Mouse (Mus musculus): Measurements from ENCODE around the gene Gm2564. TPM values are rescaled to one million over a fixed set of nuclear protein-coding genes. Genes with fewer than 3 reads are reported as not detected.

Gm2564 gene
- polyA plus RNA-seq (2015; fragmentation: Nextera tagmentation; extraction: Ambion mirVana): 0.25 TPM in 1 of 2 replicates, not detected in the other

GRCm38 (mm10) chr4:42629419-42629818 is at the start of gene Gm2564:
Gm2564 (plus strand) TSS chr4:42629719.

GRCm38 (mm10) chr4:42611895-42612294 is 17.6 kb upstream of the Gm2564 start, which contains the start of gene Gm10591:
Gm10591 (plus strand) TSS chr4:42612195.

GRCm38 (mm10) chr4:42654951-42655350 is 25.4 kb downstream of the Gm2564 start, which contains the start of gene Ccl27b:
Ccl27b (plus strand) TSS chr4:42655251.

GRCm38 (mm10) chr4:42661793-42662192 is 32.3 kb downstream of the Gm2564 start, which contains the start of gene Il11ra2:
Il11ra2 (minus strand) TSS chr4:42661893.

Other genes with a start within 250 kb of the Gm2564 start
- gene Gm21586, start 190.3 kb upstream of the Gm2564 start, polyA plus RNA-seq (2015; fragmentation: Nextera tagmentation; extraction: Ambion mirVana): not detected in 2 replicates
- not detected in 2 replicates for gene Gm2163, start 163.0 kb upstream of the Gm2564 start, polyA plus RNA-seq (2015; fragmentation: Nextera tagmentation; extraction: Ambion mirVana)
- 0.04 TPM in 1 of 2 replicates, not detected in the other for gene Fam205a2, start 101.5 kb upstream of the Gm2564 start, polyA plus RNA-seq (2015; fragmentation: Nextera tagmentation; extraction: Ambion mirVana)
- gene Gm10591, start 17.5 kb upstream of the Gm2564 start, polyA plus RNA-seq (2015; fragmentation: Nextera tagmentation; extraction: Ambion mirVana): not detected in 2 replicates
- not detected in 2 replicates for gene Ccl27b, start 25.5 kb downstream of the Gm2564 start, polyA plus RNA-seq (2015; fragmentation: Nextera tagmentation; extraction: Ambion mirVana)
- 0.12 TPM in 1 of 2 replicates, not detected in the other for gene Il11ra2, start 32.2 kb downstream of the Gm2564 start, polyA plus RNA-seq (2015; fragmentation: Nextera tagmentation; extraction: Ambion mirVana)
- gene 4930578G10Rik, start 105.8 kb downstream of the Gm2564 start, polyA plus RNA-seq (2015; fragmentation: Nextera tagmentation; extraction: Ambion mirVana): not detected in 2 replicates
- not detected in 2 replicates for gene Ccl19, start 126.9 kb downstream of the Gm2564 start, polyA plus RNA-seq (2015; fragmentation: Nextera tagmentation; extraction: Ambion mirVana)
- 3.6 and 5.6 TPM in 2 replicates for gene Ccl21a, start 144.3 kb downstream of the Gm2564 start, polyA plus RNA-seq (2015; fragmentation: Nextera tagmentation; extraction: Ambion mirVana)
- gene Fam205a1, start 224.2 kb downstream of the Gm2564 start, polyA plus RNA-seq (2015; fragmentation: Nextera tagmentation; extraction: Ambion mirVana): 0.05 TPM in 2 replicates
- gene Gm12394, start 227.1 kb downstream of the Gm2564 start, polyA plus RNA-seq (2015; fragmentation: Nextera tagmentation; extraction: Ambion mirVana): 0.08 TPM in 1 of 2 replicates, not detected in the other
- 0.27 and 0.35 TPM in 2 replicates for gene Fam205c, start 244.5 kb downstream of the Gm2564 start, polyA plus RNA-seq (2015; fragmentation: Nextera tagmentation; extraction: Ambion mirVana)

Measured in urinary bladder, postnatal 0 days (tissue).